Mouse (Mus musculus): ENCODE results near the gene Aebp2. TPM values are rescaled to one million over a fixed set of nuclear protein-coding genes. Genes with fewer than 3 reads are reported as not detected.
"Not testable (repeated sequence)": the region's sequence is repeated elsewhere in the genome, so short reads cannot be mapped to it uniquely, and the experiment has no call there.

Aebp2 gene
- total RNA-seq (2021), result 10 to 100 TPM; 42.8 to 45.6 TPM

- intact Hi-C loops (cut with DNase I), result no loop called here
- peak in 1 of 2 experiments; percentile 35 for DNase-seq (ENCODE audit: extremely low spot score in 1 of 2, low spot score in 2 of 2)
These were observed at the start of gene Aebp2 for GRCm38 (mm10) chr6:140622391-140623225. Gene Aebp2 (plus strand): TSS chr6:140622663.

DNA sequence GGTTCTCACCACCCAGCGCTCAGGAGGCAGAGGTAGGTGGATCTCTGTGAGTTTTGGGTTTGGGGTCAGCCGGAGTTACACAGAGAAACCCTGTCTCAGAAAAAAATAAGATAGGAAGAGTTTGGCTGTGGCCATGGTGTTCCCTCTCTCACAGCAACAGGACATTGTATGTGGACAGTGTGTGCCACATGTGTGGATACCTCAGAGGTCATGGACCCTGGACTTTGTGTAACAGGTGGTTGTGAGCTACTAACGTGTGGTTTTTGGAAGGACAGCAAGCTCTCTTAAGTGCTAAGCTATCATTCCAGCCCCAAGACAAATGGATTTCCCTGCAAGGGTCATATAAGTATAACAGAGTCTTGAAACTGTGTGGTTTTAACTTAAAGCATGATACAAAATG is 47.5 kb upstream of the Aebp2 start:
- intact Hi-C loops (cut with DNase I), result no loop called here
- no peak for DNase-seq (ENCODE audit: extremely low spot score in 1 of 2, low spot score in 2 of 2)

DNA sequence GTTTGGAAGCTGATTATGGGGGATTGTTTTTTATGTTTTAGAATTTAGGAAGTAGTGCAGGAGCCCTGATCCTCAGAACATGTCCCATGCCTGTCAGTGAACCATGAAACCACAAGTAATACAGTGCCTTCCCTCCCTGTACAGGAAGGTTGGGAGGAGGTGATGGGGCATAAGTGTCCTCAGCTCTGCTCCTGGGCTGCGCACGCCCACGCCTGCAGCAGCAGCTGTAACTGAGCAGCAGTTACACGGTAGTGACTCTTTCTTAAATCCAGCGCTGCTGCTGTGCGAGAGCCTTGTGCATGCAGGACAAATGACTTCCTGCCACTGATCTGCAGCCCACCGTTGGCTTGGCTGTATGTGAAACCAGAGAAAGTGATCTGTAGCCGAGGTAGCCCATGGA is 46.3 kb upstream of the Aebp2 start:
- DNase-seq (ENCODE audit: extremely low spot score in 1 of 2, low spot score in 2 of 2), result no peak

GRCm38 (mm10) chr6:140576961-140577821 is 45.3 kb upstream of the Aebp2 start:
- intact Hi-C loops (cut with DNase I), result no loop called here
- DNase-seq (ENCODE audit: extremely low spot score in 1 of 2, low spot score in 2 of 2), result no peak

More for the DNA sequence above, 46.3 kb upstream of the Aebp2 start:
- intact Hi-C loops (cut with DNase I), result no loop called here

DNA sequence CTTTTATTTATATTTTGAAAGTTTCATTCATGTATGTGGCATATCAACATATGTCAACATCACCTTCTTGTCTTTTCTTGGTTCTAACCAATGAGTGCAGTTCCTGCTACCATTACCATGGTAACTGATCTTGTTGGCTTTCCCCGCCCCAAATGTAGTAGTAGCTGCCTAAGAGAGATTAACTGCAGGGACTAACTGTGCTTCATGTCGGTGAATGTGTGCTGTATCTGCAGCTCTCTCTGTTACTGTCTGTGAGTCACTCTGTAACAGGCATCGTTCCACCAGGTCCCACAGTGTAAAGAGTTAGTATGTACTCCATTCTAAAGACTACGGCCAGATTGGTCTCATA is 44.7 kb upstream of the Aebp2 start:
- DNase-seq (ENCODE audit: extremely low spot score in 1 of 2, low spot score in 2 of 2), result no peak
- intact Hi-C loops (cut with DNase I), result no loop called here

- DNase-seq (ENCODE audit: extremely low spot score in 1 of 2, low spot score in 2 of 2); intact Hi-C loops (cut with DNase I): not testable (repeated sequence)
These were observed 43.5 kb upstream of the Aebp2 start for GRCm38 (mm10) chr6:140578985-140579384.

DNA sequence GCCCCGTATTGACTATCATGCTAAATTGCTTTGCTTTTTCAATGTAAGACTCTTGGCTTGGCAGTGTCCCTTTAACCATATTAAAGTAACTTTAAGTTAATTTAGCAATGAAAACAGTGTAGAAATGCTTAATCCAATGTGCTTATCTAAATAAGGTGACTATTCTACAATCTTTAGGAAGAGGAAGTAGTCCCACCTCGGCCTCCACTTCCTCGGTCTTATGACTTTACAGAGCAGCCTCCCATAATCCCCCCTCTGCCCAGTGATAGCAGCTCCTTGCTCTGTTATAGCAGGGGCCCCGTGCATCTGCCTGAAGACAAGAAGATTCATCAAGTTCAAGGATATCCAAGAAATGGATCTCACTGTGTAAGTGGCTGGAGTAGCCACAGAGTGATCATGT is 42.3 kb upstream of the Aebp2 start:
- DNase-seq (ENCODE audit: extremely low spot score in 1 of 2, low spot score in 2 of 2), result no peak
- intact Hi-C loops (cut with DNase I), result no loop called here

- DNase-seq (ENCODE audit: extremely low spot score in 1 of 2, low spot score in 2 of 2), result no peak
- intact Hi-C loops (cut with DNase I), result no loop called here
These were observed 35.7 kb upstream of the Aebp2 start for GRCm38 (mm10) chr6:140586714-140587259.

GRCm38 (mm10) chr6:140591331-140591730 is 31.1 kb upstream of the Aebp2 start:
- DNase-seq (ENCODE audit: extremely low spot score in 1 of 2, low spot score in 2 of 2), result no peak
- intact Hi-C loops (cut with DNase I), result no loop called here

DNA sequence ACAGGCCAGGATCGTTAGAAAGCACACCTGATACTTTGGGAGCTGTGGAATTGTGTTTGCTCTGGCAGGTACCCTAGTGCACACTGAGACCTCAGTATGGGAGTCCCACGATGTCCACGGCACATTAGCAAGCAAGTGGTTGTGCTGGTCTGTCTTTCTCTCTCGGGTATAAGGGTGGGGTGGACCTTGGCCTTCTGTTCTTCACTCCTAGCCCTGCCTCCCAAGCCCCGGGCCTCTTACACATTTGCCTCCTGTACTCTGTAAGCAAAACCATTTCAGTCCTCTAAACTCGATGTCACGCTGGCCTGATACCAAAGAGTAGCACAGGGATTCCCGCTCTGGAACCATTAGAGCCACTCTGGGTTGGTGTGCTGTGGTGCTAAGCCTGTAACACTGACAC is 29.8 kb upstream of the Aebp2 start:
- DNase-seq (ENCODE audit: extremely low spot score in 1 of 2, low spot score in 2 of 2), result no peak
- intact Hi-C loops (cut with DNase I), result no loop called here

GRCm38 (mm10) chr6:140593420-140594170 is 28.9 kb upstream of the Aebp2 start:
- intact Hi-C loops (cut with DNase I), result no loop called here
- peak; percentile 48 to 62 for DNase-seq (ENCODE audit: extremely low spot score in 1 of 2, low spot score in 2 of 2)

DNA sequence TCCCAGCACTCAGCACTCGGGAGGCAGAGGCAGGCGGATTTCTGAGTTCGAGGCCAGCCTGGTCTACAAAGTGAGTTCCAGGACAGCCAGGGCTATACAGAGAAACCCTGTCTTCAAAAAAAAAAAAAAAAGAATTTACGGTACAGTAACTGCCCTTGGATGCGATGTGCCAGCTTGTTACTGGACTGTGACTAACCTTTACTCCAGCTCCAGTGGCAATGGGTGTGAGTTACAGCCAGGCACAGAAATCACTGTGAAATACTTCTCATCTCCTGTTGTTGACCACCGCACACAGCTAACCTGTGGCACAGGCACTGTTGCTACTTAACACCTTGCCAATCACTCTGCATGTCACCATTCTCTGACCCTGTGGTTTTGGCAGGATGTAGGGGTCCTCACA is 26.9 kb upstream of the Aebp2 start:
- DNase-seq (ENCODE audit: extremely low spot score in 1 of 2, low spot score in 2 of 2); intact Hi-C loops (cut with DNase I): not testable (repeated sequence)

DNA sequence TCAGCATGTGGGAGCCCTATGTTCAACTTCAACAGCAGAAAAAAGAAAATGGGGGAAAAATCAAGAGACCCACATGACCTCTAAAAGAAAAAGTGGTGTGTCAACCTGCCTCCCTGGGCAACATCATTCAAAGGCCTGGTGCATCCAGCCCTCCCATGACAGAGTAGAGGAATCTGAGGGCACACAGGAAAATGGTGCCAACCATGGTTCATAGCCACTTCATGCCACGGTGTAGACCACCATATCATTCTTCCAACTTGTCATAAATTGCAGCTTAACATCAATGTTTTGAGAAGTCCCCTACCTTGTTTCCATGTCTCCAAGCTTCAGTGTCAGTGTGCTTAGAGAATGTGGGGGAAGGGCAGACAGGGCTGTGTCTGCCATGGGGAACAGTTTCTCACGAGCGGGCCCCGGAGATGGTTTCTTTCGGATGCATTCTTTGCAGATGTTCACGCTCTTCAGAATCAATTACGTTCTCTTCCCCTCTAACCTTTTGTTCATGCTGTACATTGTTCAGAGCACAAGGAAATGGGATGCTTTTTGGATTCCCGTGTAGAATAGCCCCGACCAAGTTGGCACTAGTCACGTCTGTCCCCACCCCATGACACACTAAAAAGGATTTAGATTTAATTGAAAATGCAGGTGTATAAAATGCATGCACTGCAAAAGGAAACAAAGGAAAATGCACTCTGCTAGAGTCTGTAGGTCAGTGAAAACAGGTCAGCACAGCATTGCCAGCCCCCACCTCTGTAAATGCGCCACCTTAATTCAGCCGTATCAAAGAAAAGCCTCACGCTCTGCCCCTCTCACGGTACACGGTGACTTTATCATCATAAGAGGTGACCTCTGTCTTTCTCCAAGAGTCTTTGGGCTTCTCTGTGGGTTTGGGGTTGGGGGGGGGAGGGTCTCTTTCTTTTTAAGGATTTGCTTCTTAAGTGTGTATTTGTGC is 24.8 kb upstream of the Aebp2 start:
- no peak for DNase-seq (ENCODE audit: extremely low spot score in 1 of 2, low spot score in 2 of 2)
- intact Hi-C loops (cut with DNase I), result no loop called here

DNA sequence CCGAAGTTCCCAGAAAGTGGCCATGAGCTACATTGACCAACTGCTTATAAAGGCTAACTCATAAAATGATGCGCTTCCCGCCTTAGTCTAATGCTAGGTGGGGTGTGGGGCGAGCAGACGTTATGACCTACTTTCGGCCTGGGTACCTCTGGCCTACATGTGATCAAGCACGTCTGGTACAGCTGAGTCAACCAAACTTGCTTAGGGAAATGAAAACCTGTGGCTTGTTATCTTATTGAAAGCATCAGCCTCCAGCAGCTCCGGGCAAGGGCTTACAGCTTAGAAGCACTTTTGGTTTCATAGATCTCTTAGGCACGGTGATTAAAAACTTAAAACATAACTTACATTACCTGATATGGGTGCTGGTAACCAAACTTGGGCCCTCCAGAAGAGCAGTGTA is 23.9 kb upstream of the Aebp2 start:
- no peak for DNase-seq (ENCODE audit: extremely low spot score in 1 of 2, low spot score in 2 of 2)
- intact Hi-C loops (cut with DNase I), result no loop called here

DNA sequence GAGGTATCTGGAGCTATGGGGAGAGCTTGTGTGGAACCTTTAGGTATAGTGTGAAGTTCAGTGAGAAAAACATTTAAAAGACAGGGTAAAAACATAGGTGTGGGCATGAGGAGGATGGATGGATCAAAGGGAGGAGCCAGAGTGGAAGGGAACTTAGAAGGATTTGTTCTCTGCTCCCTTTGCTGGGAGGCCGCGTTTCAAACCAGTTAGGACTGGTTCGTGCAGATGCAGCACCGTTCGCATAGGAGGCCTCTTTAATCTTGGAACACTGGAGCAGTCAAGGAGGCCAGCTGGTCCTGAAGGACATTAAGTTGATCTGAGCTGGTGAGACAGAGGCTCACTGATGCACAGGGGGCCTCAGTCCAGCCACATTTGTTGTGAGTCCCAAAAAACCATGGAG is 23.1 kb upstream of the Aebp2 start:
- no peak for DNase-seq (ENCODE audit: extremely low spot score in 1 of 2, low spot score in 2 of 2)
- intact Hi-C loops (cut with DNase I), result no loop called here

DNA sequence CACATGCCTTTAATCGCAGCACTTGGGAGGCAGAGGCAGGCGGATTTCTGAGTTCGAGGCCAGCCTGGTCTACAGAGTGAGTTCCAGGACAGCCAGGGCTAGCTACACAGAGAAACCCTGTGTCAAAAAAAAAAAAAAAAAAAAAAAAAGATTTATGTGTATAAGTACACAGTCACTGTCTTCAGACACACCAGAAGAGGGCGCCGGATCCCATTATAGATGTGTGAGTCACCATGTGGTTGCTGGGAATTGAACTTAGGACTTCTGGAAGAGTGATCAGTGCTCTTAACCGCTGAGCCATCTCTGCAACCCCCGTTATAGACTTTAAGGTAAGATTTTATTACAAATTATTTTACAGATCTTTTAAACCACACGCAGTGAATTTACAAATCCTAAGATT is 21.8 kb upstream of the Aebp2 start:
- intact Hi-C loops (cut with DNase I), result not testable (repeated sequence)
- DNase-seq (ENCODE audit: extremely low spot score in 1 of 2, low spot score in 2 of 2), result peak in 1 of 2 experiments; percentile 39

DNA sequence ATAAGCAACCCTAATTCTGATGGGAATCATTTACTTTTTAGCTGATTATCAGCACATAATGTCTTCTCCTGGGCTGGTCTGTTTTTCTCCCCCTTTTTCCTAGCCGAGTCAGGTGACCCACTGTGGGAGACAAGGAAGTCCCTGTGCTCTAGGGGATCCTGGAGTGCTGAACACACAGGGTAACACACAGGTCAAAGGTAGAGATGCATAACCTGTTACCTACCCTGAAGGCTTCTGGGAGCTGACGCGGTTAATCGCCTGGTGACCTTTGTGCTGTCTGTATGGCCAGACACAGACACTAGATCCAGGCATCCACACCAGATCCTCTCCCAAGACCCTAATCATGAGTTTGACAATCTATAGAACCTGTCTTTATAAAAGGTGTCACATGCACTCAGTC is 21.3 kb upstream of the Aebp2 start:
- DNase-seq (ENCODE audit: extremely low spot score in 1 of 2, low spot score in 2 of 2), result no peak
- intact Hi-C loops (cut with DNase I), result no loop called here

All from left cerebral cortex, postnatal 10 days (tissue).